Mouse (Mus musculus): Measurements from ENCODE around the gene Tcp11l1. TPM values are rescaled to one million over a fixed set of nuclear protein-coding genes. Genes with fewer than 3 reads are reported as not detected.

The Tcp11l1 gene
- total and polyA plus RNA-seq, 2 experiments from 2014 or later = 32.9 to 54.1 TPM

DNA sequence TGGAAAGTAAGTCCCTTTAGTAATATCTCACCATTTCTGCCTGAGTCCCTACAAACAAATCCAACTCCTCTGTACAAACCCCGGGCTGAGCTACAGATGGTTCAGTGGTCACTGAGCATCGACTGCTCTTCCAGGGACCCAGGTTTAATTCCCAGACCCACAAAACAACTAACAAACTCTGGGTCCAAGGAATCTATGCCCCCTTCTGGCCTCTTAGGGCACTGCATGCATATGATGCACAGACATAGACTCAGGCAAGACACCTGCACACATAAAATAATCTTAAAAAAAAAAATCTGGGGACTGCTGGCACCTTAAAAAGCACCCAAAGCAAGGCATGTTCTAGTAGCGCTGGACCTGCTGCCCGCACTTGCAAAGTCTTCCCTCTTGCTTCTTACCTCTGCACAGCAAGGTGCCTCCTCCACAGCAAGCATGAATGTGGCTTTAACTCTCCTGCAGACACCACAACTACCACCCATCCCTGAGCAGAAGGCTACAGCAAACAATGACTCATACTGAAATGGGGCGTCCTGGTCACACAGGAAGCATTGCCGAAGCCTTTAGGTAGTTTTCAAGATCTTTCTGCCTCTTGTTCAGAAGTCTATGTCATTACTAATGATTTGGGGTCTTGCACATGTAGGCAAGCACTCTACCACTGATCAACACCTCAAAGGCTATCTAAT, 42.7 kb downstream of the Tcp11l1 start:
- peak; percentile 12; the same call in 1 of the 2 replicates for TF ChIP-seq CTCF (IDR thresholded peaks at IDR 0.05; ENCODE audit: low read depth)
- no peak overlapping the region for H3K4me3 ChIP-seq (ENCODE audit: low read depth, low read length)
- no peaks in the 10 kb centered on the region for H3K4me1 ChIP-seq (ENCODE audit: insufficient read depth)
- no peaks in the 10 kb centered on the region for H3K9me3 ChIP-seq (ENCODE audit: low read length)
- peaks cover 12% of the 10 kb centered on the region; the same call in 1 of the 2 replicates for H3K36me3 ChIP-seq (ENCODE audit: insufficient read depth)
- DNase-seq (no peak), ATAC-seq (no peak)
- no peak overlapping the region for H3K4me2 ChIP-seq (ENCODE audit: low read depth)
- H3K9ac ChIP-seq = no peak overlapping the region
- 87% methylated on average over 6 of the region's 6 CpGs for WGBS
- no peak overlapping the region for H3K27ac ChIP-seq (ENCODE audit: low read depth, low read length)
- H3K27me3 ChIP-seq (ENCODE audit: insufficient read depth, low read length) = no peaks in the 10 kb centered on the region

DNA sequence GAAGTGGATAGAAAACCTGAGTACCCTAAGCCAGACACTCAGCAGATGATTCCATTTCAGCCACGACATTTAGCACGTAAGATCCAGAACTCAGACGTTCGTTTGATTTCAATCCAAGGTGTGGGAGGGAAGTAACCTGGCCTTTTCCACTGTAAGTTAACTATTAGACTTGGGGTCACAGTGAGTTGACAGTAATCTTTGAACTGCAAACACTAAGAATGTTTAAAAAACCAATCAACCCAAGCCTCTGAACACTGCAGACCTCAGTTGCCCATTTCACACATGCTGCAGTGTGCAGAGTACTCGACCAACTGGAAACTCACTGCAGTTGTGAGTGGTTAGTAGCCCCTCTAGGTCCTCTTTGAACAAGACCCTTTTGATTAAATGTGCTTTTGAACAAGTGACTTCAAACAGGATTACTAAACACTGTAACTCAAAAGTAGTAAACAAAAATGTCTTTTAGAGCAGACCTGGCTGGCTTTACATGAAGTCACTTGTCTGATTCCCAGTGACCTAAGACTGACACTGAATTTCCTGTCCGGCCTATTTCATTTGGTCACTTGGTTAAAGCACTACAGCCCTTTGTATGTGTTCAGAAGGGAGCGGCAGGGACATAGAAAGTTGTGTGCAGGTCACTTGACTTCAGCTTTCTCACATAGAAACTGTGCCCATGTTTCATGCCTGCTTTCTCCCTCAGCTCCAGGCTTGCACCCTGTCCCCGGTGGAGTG, 48.4 kb downstream of the Tcp11l1 start:
- no peak overlapping the region for H3K4me3 ChIP-seq (ENCODE audit: low read depth, low read length)
- H3K9ac ChIP-seq = no peak overlapping the region
- H3K4me2 ChIP-seq (ENCODE audit: low read depth) = no peak overlapping the region
- no peak for ATAC-seq
- no peaks in the 10 kb centered on the region for H3K9me3 ChIP-seq (ENCODE audit: low read length)
- H3K4me1 ChIP-seq (ENCODE audit: insufficient read depth) = no peaks in the 10 kb centered on the region
- no peak for TF ChIP-seq CTCF (IDR thresholded peaks at IDR 0.05; ENCODE audit: low read depth)
- no peaks in the 10 kb centered on the region for H3K27me3 ChIP-seq (ENCODE audit: insufficient read depth, low read length)
- DNase-seq = no peak
- peaks cover 42% of the 10 kb centered on the region for H3K36me3 ChIP-seq (ENCODE audit: insufficient read depth)
- no peak overlapping the region for H3K27ac ChIP-seq (ENCODE audit: low read depth, low read length)
- WGBS = 93% methylated on average over 8 of the region's 8 CpGs

GRCm38 (mm10) chr2:104658659-104659058, 53.3 kb downstream of the Tcp11l1 start:
- H3K36me3 ChIP-seq (ENCODE audit: insufficient read depth) = peaks cover 52% of the 10 kb centered on the region
- TF ChIP-seq CTCF (IDR thresholded peaks at IDR 0.05; ENCODE audit: low read depth) = no peak
- DNase-seq = no peak
- no peaks in the 10 kb centered on the region for H3K9me3 ChIP-seq (ENCODE audit: low read length)
- no peak overlapping the region for H3K27ac ChIP-seq (ENCODE audit: low read depth, low read length)
- H3K4me2 ChIP-seq (ENCODE audit: low read depth) = no peak overlapping the region
- no peaks in the 10 kb centered on the region for H3K4me1 ChIP-seq (ENCODE audit: insufficient read depth)
- WGBS = 94% methylated on average over 1 of the region's 1 CpGs
- ATAC-seq = no peak
- H3K4me3 ChIP-seq (ENCODE audit: low read depth, low read length) = no peak overlapping the region
- no peak overlapping the region for H3K9ac ChIP-seq
- no peaks in the 10 kb centered on the region for H3K27me3 ChIP-seq (ENCODE audit: insufficient read depth, low read length)

GRCm38 (mm10) chr2:104615985-104616711, 95.8 kb downstream of the Tcp11l1 start:
- Histone ChIP-seq H3K9me3 (ENCODE audit: low read length) (no peaks in the 10 kb centered on the region), H3K4me3 (ENCODE audit: low read depth, low read length) (no peak overlapping the region), H3K27me3 (ENCODE audit: insufficient read depth, low read length) (no peaks in the 10 kb centered on the region), H3K27ac (ENCODE audit: low read depth, low read length) (no peak overlapping the region), H3K4me2 (ENCODE audit: low read depth) (no peak overlapping the region), H3K4me1 (ENCODE audit: insufficient read depth) (no peaks in the 10 kb centered on the region), H3K36me3 (ENCODE audit: insufficient read depth) (no peaks in the 10 kb centered on the region), H3K9ac (no peak overlapping the region)
- WGBS = 94% methylated on average over 4 of the region's 4 CpGs
- DNase-seq (no peak), ATAC-seq (no peak)
- no peak for TF ChIP-seq CTCF (IDR thresholded peaks at IDR 0.05; ENCODE audit: low read depth)

DNA sequence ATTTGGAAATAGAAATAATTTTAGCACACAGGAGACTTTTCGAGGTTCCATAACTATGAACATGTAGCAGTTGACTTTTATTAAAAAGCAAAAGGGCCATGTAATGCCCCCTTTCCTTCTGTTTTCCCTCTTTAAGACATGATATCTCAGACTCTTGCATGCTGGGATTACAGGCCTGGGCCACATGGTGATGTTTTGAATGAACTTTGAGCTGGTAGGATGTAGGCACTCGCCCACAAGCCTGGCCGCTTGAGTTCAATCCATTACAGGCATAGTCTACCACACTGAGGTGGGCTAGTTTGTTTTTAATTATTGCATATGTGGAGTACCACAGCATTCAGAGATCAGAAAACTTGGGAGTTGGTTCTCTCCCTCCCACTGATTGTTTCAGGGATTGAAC, 97.2 kb downstream of the Tcp11l1 start:
- Histone ChIP-seq H3K4me2 (ENCODE audit: low read depth) (no peak overlapping the region), H3K4me3 (ENCODE audit: low read depth, low read length) (no peak overlapping the region), H3K27ac (ENCODE audit: low read depth, low read length) (no peak overlapping the region), H3K4me1 (ENCODE audit: insufficient read depth) (no peaks in the 10 kb centered on the region), H3K27me3 (ENCODE audit: insufficient read depth, low read length) (no peaks in the 10 kb centered on the region), H3K9ac (no peak overlapping the region), H3K36me3 (ENCODE audit: insufficient read depth) (no peaks in the 10 kb centered on the region), H3K9me3 (ENCODE audit: low read length) (no peaks in the 10 kb centered on the region)
- ATAC-seq (no peak), DNase-seq (no peak)
- no peak for TF ChIP-seq CTCF (IDR thresholded peaks at IDR 0.05; ENCODE audit: low read depth)
- WGBS = 95% methylated on average over 3 of the region's 3 CpGs

Other genes starting within 250 kb of the Tcp11l1 start
- 36.6 and 40.2 TPM in 2 replicates for gene Hipk3, start 217.7 kb downstream of the Tcp11l1 start, total RNA-seq (2014; rRNA removed)
- 3.2 and 5.0 TPM in 2 replicates for gene Hipk3, start 217.7 kb downstream of the Tcp11l1 start, polyA plus RNA-seq (2015; fragmentation: Nextera tagmentation; extraction: Ambion mirVana)
- 17.9 and 33.5 TPM in 2 replicates for gene Cstf3, start 121.6 kb downstream of the Tcp11l1 start, total RNA-seq (2014; rRNA removed)
- 51.2 and 65.3 TPM in 2 replicates for gene Cstf3, start 121.6 kb downstream of the Tcp11l1 start, polyA plus RNA-seq (2015; fragmentation: Nextera tagmentation; extraction: Ambion mirVana)
- gene Pin1rt1, start 4.2 kb upstream of the Tcp11l1 start, total RNA-seq (2014; rRNA removed) = not detected in 2 replicates
- gene Pin1rt1, start 4.2 kb upstream of the Tcp11l1 start, polyA plus RNA-seq (2015; fragmentation: Nextera tagmentation; extraction: Ambion mirVana) = not detected in 2 replicates
- 0.90 and 1.3 TPM in 2 replicates for gene Depdc7, start 30.7 kb upstream of the Tcp11l1 start, total RNA-seq (2014; rRNA removed)
- 0.70 and 0.82 TPM in 2 replicates for gene Depdc7, start 30.7 kb upstream of the Tcp11l1 start, polyA plus RNA-seq (2015; fragmentation: Nextera tagmentation; extraction: Ambion mirVana)
- gene Qser1, start 104.6 kb upstream of the Tcp11l1 start, total RNA-seq (2014; rRNA removed) = 10.8 and 14.1 TPM in 2 replicates
- gene Qser1, start 104.6 kb upstream of the Tcp11l1 start, polyA plus RNA-seq (2015; fragmentation: Nextera tagmentation; extraction: Ambion mirVana) = 2.4 and 3.4 TPM in 2 replicates
- 1.2 TPM in 2 replicates for gene Prrg4, start 137.7 kb upstream of the Tcp11l1 start, total RNA-seq (2014; rRNA removed)
- gene Prrg4, start 137.7 kb upstream of the Tcp11l1 start, polyA plus RNA-seq (2015; fragmentation: Nextera tagmentation; extraction: Ambion mirVana) = 0.31 and 1.1 TPM in 2 replicates
- not detected in 2 replicates for gene Ccdc73, start 155.6 kb upstream of the Tcp11l1 start, total RNA-seq (2014; rRNA removed)
- 3.9 and 4.8 TPM in 2 replicates for gene Ccdc73, start 155.6 kb upstream of the Tcp11l1 start, polyA plus RNA-seq (2015; fragmentation: Nextera tagmentation; extraction: Ambion mirVana)

Measured in forebrain, postnatal 0 days (tissue).